Mouse (Mus musculus): Measurements from ENCODE around the gene Nle1.
"Not testable (repeated sequence)": the region's sequence is repeated elsewhere in the genome, so short reads cannot be mapped to it uniquely, and the experiment has no call there.

Gene Nle1

DNA sequence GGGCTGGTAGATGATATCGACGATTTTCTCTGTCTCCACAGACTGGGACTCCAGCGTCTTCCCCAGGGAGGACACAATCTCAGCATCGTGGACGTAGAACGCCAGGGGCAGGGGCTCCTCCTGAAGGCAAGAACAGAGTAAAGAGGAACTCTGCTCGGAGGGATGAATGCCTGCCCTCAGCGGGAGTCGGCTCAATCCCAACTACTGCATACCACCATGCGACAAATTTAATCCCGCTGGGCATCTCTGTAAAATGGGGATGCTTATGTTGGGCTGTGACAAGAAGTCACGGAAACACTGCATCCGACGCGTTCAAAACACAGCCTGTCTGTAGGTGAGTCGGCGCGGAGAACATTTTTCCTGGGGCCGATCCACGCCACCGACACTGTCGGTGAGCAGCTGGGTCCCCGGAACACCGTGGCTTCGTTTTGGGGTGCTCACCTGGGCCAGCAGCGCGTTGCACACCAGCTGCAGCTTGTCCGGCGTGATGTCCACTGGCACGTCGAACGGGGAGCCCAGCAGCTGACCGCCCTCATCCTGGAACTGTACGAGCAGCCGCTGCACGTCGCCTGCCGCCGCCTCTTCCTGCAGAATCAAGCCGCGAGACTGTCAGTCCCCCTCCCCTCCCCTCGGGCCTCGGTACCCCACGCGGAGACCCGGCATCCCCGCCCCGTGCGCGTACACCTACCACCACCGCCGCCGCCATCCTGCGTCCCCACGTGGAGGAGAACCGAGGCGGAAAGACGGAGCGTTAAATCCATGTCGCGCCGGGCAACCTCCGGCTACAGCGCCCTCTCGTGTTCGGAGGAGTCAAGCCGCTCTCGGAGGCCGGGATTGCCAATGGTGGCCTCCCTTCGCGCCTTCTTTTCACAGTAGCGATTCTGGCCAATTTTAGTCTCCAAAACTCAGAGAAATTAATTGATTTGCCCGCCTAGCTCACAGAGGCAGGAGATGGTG lies at the start of gene Nle1:
Gene Nle1 (minus strand): TSS at position 761 of the 957 bp plus-strand sequence.
- peak; percentile 93 to 96 for DNase-seq

DNA sequence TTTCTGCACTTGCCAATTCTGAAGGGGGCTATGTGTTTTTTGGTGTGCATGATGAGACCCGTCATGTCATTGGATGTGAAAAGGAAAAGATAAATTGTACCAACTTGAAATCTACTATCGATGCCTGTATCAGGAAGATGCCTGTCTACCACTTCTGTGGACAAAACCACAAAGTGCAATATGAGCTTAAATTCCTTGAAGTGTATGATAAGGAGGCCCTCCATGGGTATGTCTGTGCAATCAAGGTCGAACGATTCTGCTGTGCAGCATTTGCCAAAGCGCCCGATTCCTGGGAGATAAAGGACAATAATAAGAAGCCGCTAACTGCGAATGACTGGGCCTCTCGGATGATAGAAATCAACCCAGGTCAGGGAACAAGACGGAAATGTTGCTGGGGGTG lies 48.7 kb upstream of the Nle1 start:
- no peak for DNase-seq

GRCm38 (mm10) chr11:82954631-82955030 lies 46.4 kb upstream of the Nle1 start:
- no peak for DNase-seq

DNA sequence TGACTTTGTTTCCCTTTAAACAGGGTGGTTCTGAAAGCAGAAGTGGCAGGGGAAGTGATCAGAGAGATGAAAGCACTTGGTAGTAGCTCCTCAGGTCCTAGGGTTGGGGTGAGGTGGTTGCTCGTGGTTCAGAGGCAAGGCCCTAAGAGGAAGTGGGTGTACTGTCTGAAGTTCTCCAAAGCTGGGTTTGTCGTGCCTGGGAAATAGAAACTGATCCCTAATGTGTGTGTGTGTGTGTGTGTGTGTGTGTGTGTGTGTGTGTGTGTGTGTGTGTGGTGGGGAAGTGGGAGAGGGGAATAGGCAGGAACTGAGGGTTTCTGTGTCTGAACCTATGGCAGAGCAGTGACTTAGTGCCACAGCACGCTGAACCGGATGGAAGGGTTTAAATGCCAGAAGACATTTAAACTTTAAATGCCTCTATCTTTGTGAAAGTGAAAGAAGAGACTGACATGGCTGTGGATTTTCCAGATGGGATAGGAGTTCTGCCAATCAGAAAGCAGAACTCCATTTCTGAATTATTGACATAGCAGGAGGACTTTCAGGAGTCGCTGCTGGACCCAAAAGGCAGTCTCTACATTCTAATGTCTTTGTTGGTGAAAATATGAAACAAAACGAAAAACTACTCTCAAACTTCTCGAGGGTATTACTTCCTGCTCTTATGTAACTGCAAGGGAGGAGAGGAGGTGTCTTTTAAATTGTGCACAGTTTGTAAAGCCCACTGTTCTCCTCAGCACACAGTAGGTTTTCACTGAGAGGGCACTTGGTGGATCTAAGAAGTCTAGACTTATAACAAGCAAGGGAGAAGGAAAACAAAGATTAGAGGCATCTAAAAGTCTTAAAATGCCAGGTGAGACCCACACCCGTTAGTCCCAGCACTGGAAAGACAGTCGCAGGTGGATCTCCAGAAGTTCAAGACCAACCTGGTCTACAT lies 44.7 kb upstream of the Nle1 start:
- no peak for DNase-seq

DNA sequence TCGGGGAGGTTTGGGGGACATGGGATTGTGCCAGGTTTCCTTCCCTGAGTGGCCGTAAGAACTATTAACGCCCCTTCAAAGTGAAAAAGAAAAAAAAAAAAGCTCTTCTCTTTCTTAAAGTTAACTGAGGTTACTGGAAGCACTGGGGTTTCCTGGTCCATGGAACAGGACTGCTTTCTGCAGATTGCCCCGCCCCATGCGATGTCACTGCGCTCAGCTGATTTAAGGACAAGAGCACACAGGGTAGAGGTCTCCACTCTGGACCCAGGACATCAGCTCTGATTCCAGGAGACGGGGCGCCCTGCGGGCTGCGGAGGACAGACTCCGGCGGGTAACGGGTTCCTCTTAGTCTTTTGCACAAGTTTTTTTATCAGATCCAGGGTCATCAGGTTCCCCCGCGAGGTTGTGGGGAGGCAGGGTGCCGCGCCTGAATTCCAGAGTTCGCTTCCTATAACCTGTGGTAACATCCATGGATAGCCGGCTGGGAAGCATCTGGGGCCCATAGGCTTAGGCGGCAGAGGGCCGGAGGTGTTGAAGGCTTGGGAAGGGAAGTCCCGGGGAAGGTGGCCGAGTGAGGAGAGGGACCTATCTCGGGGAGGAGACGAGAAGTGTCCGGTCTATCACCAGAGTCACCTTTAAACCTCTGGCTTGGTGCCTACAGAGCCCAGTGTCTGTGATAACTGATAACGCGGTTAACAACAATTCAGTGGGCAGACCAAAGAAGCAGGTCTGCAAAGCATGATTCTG lies 43.8 kb upstream of the Nle1 start:
- no peak for DNase-seq

DNA sequence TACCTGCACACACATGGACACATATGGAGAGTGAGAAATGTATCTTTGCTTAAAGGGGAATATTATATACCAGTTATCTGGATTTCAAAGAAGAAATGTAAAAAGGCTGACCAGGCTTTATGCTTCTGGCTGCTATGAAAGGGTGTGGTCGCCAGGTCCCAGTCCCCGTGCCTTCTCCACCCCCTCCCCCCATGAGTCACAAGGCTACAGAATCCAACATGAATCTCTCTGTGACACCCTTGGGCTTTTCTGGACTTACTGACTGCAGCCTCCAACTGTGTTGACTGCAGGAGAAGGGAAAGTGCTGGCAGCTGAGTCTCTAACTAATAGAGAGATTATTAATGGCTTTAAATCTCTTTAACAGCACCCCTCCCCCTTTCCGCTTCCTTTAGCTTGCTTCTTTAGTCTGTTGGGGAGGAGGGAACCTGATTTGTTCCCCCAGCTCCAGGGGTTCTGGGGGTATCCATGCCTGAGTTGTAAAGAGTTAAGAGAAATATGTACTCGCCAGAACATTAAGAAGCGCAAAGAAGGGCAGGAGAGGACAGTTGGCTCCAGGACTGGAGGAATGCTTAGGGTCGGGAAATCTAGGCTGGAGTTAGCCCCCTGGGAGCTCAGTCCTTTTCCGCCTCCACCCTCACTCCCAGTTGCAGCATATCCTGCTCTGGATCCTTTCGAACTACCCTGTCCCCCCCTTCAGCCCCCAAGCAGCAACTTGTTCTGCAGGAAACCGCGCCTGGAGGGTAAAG lies 42.7 kb upstream of the Nle1 start, which contains the start of gene Slfn5:
Gene Slfn5 (plus strand): TSS at position 614 of the 746 bp plus-strand sequence.
- no peak for DNase-seq

DNA sequence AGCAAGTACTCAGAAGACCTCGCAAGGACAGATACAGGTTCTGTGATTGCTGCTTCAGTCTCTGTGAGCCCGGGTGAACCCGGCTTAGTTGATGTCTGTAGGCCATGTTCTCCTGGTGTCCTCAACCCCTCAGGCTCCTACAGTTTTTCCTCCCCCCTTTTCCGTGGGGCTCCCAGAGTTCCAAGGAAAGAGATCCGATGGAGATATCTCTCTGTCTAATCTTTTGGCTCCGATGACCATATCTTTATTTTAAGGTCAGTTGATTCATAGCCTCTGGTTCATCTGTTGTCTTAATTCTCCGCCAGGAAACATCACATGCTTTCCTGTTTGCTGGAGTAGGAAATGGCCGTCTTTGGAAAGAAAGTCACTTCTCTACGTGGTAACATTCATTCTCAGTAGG lies 40.8 kb upstream of the Nle1 start:
- no peak for DNase-seq

- DNase-seq: no peak
These were observed 39.2 kb upstream of the Nle1 start for GRCm38 (mm10) chr11:82947457-82947856.

DNA sequence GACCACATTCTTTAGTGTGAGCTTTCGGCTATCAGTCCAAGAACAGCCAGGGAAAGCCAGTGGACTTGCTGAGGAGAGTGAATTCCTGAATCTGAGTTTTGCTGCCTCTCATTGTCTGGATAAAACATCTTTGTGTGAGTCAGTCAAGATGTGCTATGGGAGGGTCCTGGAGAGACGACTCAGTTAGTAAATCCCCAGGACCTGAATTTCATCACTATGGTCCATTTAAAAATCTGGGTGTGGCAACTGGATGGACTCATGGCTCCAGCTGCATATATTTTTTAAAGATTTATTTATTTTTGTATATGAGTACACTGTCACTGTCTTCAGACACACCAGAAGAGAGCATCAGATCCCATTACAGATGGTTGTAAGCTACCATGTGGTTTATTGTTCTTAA lies 37.4 kb upstream of the Nle1 start:
- DNase-seq: no peak

DNA sequence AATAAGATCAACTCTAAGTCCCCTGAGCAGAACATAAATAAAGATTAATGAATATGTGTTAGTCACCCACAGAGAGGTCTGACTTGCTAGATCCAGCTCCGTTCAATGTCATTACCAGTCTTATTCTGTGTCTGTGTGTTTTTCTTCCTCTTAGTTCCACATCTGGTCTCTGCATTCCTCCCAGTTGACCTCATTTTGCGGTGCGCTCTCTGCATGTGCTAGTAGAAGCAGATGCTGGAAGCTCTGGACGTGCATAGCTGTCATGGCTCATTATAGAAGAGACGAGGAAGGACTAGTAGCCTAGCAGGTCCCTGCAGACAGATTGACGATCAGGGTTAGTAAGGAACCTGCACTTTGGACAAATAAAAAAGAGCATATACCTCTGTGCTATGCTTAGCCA lies 35.1 kb upstream of the Nle1 start:
- no peak for DNase-seq

DNA sequence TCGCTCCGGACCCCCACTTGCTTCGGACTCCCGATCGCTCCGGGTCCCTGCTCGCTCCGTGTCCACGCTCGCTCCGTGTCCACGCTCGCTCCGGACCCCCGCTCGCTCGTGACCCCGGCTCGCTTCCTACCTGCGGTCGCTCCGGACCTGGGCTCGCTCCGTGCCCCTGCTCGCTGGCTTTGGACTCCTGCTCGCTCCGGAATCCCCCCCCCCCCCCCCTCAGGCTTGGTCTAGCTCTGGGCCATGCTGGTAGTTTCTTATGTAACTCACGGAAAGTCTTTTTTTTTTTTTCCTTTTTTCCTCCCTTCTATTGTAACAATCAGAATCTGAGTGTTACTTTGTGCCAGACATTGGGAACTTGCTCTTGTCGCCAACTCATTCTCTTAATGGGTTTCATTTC lies 25.0 kb upstream of the Nle1 start:
- DNase-seq: no peak

DNA sequence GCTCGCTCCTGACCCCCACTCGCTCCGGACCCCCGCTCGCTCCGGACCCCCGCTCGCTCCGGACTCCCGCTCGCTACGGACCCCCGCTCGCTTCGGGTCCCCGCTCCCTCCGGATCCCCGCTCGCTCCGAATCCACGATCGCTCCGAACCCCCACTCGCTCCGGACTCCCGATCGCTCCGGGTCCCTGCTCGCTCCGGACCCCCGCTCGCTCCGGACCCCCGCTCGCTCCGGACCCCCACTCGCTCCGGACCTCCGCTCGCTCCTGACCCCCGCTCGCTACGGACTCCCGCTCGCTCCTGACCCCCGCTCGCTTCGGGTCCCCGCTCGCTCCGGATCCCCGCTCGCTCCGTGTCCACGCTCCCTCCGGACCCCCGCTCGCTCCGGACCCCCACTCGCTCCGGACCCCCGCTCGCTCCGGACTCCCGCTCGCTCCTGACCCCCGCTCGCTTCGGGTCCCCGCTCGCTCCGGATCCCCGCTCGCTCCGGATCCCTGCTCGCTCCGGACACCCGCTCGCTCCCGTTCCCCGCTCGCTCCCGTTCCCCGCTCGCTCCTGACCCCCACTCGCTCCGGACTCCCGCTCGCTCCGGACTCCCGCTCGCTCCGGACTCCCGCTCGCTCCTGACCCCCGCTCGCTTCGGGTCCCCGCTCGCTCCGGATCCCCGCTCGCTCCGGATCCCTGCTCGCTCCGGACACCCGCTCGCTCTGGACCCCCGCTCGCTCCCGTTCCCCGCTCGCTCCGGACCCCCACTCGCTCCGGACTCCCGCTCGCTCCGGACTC lies 23.6 kb upstream of the Nle1 start:
- not testable (repeated sequence) for DNase-seq

- DNase-seq: not testable (repeated sequence)
These were observed 22.9 kb upstream of the Nle1 start for GRCm38 (mm10) chr11:82931161-82931560.

DNA sequence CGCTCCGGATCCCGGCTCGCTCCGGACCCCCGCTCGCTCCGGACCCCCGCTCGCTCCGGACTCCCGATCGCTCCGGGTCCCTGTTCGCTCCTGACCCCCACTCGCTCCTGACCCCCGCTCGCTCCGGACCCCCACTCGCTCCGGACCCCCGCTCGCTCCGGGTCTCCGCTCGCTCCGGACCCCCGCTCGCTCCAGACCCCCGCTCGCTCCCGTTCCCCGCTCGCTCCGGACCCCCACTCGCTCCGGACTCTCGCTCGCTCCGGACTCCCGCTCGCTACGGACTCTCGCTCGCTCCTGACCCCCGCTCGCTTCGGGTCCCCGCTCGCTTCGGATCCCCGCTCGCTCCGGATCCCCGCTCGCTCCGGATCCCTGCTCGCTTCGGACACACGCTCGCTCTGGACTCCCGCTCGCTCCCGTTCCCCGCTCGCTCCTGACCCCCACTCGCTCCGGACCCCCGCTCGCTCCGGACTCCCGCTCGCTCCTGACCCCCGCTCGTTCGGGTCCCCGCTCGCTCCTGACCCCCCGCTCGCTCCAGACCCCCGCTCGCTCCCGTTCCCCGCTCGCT lies 22.3 kb upstream of the Nle1 start:
- DNase-seq: not testable (repeated sequence)

GRCm38 (mm10) chr11:82929633-82929950 lies 21.4 kb upstream of the Nle1 start:
- DNase-seq: no peak

GRCm38 (mm10) chr11:82928897-82929632 lies 20.9 kb upstream of the Nle1 start:
- DNase-seq: no peak

DNA sequence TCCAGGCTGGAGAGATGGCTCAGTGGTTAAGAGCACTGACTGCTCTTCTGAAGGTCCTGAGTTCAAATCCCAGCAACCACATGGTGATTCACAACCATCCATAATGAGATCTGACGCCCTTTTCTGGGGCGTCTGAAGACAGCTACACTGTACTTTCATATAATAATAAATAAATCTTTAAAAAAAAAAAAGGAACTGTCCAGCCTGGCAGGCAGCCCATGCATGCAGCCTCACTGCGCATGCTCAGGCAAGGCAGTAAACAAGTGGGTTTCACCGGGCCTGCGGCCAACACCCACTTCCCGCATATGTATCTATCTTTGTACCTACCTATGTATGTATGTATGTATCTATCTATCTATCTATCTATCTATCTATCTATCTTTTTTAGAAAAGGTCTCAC lies 15.7 kb upstream of the Nle1 start:
- DNase-seq: not testable (repeated sequence)

DNA sequence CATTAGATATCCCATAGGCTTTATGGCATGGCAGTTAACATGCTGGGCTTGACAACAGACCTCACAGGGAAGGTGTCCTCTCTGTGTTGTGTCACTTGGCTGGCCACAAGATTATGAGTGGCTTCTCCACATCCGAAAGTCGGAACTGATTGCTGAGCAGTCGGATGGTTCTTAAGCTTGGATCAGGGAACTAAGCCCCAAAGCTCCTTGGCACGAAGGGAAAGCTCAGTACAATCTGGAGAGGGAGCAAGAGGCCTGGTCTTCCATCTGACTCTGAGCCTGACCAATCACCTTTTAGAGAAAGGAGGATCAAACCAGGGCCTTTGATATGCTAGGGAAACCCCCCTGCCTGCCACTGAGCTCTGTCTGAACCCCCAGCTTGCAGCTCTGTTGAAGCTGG lies 13.5 kb upstream of the Nle1 start:
- DNase-seq: no peak

DNA sequence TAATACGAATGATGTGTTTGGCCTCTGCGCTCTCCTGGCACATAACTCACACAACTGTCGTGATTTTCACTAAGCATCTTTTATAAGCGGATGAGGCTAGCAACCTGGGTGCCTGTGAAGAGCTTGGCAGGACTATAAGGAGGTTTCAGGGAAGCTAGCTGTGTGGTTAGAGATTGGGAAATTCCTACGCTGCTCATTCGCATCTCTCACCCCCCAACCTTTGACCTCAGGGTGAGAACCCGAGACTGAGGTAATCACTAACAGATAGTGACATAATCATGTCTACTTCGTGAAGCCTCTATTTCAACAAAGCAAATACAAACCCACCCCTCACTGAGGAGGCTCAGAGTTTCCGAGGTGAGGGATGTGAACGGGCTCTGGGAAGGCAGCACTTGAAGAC lies 12.6 kb upstream of the Nle1 start:
- no peak for DNase-seq

DNA sequence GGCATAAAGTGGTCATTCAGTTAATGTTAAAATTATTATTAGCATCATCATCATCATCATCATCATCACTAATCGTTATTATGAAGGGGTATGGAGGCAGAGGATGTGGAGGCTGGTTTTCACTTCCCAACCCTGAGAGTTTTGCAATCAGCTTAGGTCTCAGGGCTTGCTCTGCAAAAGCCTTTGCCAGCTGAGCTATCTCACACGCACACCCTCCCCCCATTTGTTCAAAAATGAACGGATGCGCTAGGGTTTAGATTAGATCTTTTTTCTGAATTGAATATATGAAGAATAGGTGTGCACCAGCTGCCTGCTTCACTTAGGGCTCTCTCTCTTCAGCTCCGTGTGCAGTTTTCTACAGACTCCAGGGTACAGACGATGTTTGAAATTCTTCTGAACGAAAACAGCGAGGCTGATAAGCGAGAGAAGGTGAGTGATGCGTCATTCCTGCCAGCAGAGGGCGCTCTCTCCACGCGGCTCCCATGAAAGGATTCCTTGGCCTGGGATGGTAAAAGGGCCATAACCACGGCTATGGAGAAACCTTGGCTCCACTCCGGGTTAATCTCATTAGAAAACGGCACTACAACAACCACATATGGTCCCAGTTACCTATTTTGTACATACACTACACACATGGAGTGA lies 6.6 kb upstream of the Nle1 start:
- DNase-seq: peak; percentile 79 to 82

Data from cerebellum, postnatal 36 days (tissue).